Mouse (Mus musculus) midbrain, embryonic 14.5 days (tissue): Measurements from ENCODE around the gene Fggy. TPM values are rescaled to one million over a fixed set of nuclear protein-coding genes. Genes with fewer than 3 reads are reported as not detected.

Source experiments
- ATAC-seq: fragments of 200-750 bp; cut with Nextera tagmentation; 2 replicates; pipeline ENCODE4 v1.8.0; 2017; ENCODE audit warnings: moderate number of reproducible peaks, moderate library complexity; ENCODE audit not compliant: low FRiP score, low TSS enrichment
- DNase-seq: peaks from one replicate; pipeline ENCODE4 v3.0.0-alpha.2; 2015
- H3K27ac ChIP-seq: fragments of 300-500 bp; sonication (generic); replicated peaks from 2 replicates; pipeline ENCODE4 v1.5.1; 2014; ENCODE audit warnings: mild to moderate bottlenecking, low read depth, low read length, moderate library complexity
- H3K27me3 ChIP-seq: fragments of 300-500 bp; sonication (generic); 2 replicates; pipeline ENCODE4 v1.6.1; 2014; ENCODE audit warnings: low read length, control low read depth, mixed read lengths; ENCODE audit not compliant: control insufficient read depth, insufficient read depth
- H3K36me3 ChIP-seq: fragments of 300-500 bp; sonication (generic); 2 replicates; pipeline ENCODE4 v1.6.1; 2014; ENCODE audit warnings: low read length, control low read depth; ENCODE audit not compliant: control insufficient read depth, insufficient read depth
- H3K4me1 ChIP-seq: fragments of 300-500 bp; sonication (generic); 2 replicates; pipeline ENCODE4 v1.6.1; 2014; ENCODE audit warnings: mild to moderate bottlenecking, antibody characterized with exemption, low read length, control low read depth; ENCODE audit not compliant: control insufficient read depth, insufficient read depth
- H3K4me2 ChIP-seq: fragments of 300-500 bp; sonication (generic); 2 replicates; pipeline ENCODE4 v1.6.1; 2014; ENCODE audit warnings: mild to moderate bottlenecking, low read length, moderate library complexity
- H3K4me3 ChIP-seq: fragments of 300-500 bp; sonication (generic); replicated peaks from 2 replicates; pipeline ENCODE4 v1.5.1; 2014; ENCODE audit warnings: low read depth, low read length
- H3K9ac ChIP-seq: fragments of 300-500 bp; sonication (generic); replicated peaks from 2 replicates; pipeline ENCODE4 v1.6.1; 2014; ENCODE audit warnings: mild to moderate bottlenecking, low read length, moderate library complexity
- H3K9me3 ChIP-seq: fragments of 300-500 bp; sonication (generic); 2 replicates; pipeline ENCODE4 v1.6.1; 2016; ENCODE audit warnings: low read length, control low read depth, mixed read lengths; ENCODE audit not compliant: control insufficient read depth
- WGBS: fragments of 180-500 bp; shearing (Covaris S2); extraction: QIAGEN DNeasy Blood & Tissue Kit; methylation state at CpG from one replicate; pipeline ENCODE4 v1.1.7; 2014; 5-methylcytosine and 5-hydroxymethylcytosine counted together
- polyA plus RNA-seq: library from polyadenylated mRNA; unstranded; fragments of >200 nt; fragmentation: Nextera tagmentation; extraction: Ambion mirVana; gene quantifications from 2 replicates; pipeline ENCODE4 v1.2.1, GENCODE M21; 2014

Gene Fggy
- polyA plus RNA-seq, 1 experiment from 2014 or later = 8.8 TPM

- Histone ChIP-seq H3K36me3 (no peaks in the 10 kb centered on the region), H3K9ac (no peak overlapping the region), H3K4me1 (no peaks in the 10 kb centered on the region), H3K27ac (no peak overlapping the region), H3K4me2 (no peak overlapping the region), H3K27me3 (no peaks in the 10 kb centered on the region), H3K4me3 (no peak overlapping the region), H3K9me3 (no peaks in the 10 kb centered on the region)
- no peak for DNase-seq
- 57% methylated on average over 2 of the region's 2 CpGs for WGBS
- ATAC-seq = no peak; the same call in 1 of the 2 replicates
Measured at GRCm38 (mm10) chr4:95819650-95820049, 262.3 kb downstream of the Fggy start.

GRCm38 (mm10) chr4:95821906-95822579 lies 264.7 kb downstream of the Fggy start:
- Histone ChIP-seq H3K9me3 (no peaks in the 10 kb centered on the region), H3K36me3 (no peaks in the 10 kb centered on the region), H3K4me3 (no peak overlapping the region), H3K27me3 (no peaks in the 10 kb centered on the region), H3K4me1 (no peaks in the 10 kb centered on the region), H3K4me2 (no peak overlapping the region), H3K27ac (no peak overlapping the region), H3K9ac (no peak overlapping the region)
- ATAC-seq (no peak), DNase-seq (peak; percentile 37)
- WGBS = 66% methylated on average over 3 of the region's 3 CpGs

DNA sequence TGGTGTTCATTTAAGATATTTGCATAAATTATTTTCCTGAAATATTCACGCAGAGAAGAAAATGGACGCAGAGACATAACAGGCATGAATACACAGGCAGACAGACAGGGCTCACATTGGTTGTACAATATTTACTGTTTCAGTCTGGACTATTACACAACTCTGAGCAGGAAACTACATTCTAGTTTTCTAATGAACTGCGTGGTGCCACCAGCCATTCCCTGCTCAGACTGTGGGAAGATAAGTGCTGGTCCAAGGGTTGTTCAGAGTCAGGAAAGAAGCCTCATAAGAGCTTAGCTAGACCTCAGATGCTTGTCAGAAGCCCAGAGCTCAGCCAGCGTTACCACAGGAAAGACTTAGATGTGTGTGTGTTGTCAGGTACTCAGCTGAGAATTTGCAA lies 270.9 kb downstream of the Fggy start:
- no peak overlapping the region for H3K4me2 ChIP-seq
- H3K27ac ChIP-seq = no peak overlapping the region
- H3K9me3 ChIP-seq = no peaks in the 10 kb centered on the region
- H3K4me3 ChIP-seq = no peak overlapping the region
- no peak for ATAC-seq
- no peaks in the 10 kb centered on the region for H3K27me3 ChIP-seq
- no peaks in the 10 kb centered on the region for H3K4me1 ChIP-seq
- no peak overlapping the region for H3K9ac ChIP-seq
- DNase-seq = no peak
- H3K36me3 ChIP-seq = no peaks in the 10 kb centered on the region
- 94% methylated on average over 4 of the region's 4 CpGs for WGBS

- ATAC-seq (no peak), DNase-seq (no peak)
- Histone ChIP-seq H3K9ac (no peak overlapping the region), H3K27ac (no peak overlapping the region), H3K36me3 (no peaks in the 10 kb centered on the region), H3K4me3 (no peak overlapping the region), H3K4me2 (no peak overlapping the region), H3K9me3 (no peaks in the 10 kb centered on the region), H3K4me1 (no peaks in the 10 kb centered on the region), H3K27me3 (no peaks in the 10 kb centered on the region)
- WGBS = 37% methylated on average over 2 of the region's 2 CpGs
Measured at GRCm38 (mm10) chr4:95830320-95830719, 273.0 kb downstream of the Fggy start.

DNA sequence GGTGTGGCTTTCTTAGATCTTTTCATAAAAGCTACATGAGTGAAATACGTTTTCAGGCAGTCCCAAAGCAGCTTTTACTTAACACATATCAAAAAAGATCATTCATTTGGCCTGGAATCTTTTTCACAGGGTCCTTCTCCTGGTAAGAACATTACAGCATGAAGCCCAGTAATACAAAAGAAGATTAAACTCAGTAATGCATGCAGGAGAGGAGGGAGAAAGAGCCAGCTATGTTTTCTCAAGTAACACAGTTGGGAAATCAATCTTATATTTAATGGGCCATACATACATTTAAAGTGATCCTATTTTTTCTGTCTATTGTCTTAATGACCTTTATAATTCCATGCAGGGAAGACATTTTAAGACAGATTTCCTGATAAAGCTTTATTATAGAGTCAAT lies 282.6 kb downstream of the Fggy start:
- Histone ChIP-seq H3K27me3 (no peaks in the 10 kb centered on the region), H3K4me1 (no peaks in the 10 kb centered on the region), H3K4me3 (no peak overlapping the region), H3K9me3 (no peaks in the 10 kb centered on the region), H3K4me2 (no peak overlapping the region), H3K27ac (no peak overlapping the region), H3K9ac (no peak overlapping the region), H3K36me3 (no peaks in the 10 kb centered on the region)
- no peak for ATAC-seq
- WGBS = 23% methylated on average over 1 of the region's 1 CpGs
- no peak for DNase-seq

- no peaks in the 10 kb centered on the region for H3K27me3 ChIP-seq
- DNase-seq (no peak), ATAC-seq (no peak)
- WGBS = 38% methylated on average over 6 of the region's 6 CpGs
- no peak overlapping the region for H3K27ac ChIP-seq
- H3K36me3 ChIP-seq = no peaks in the 10 kb centered on the region
- H3K4me1 ChIP-seq = no peaks in the 10 kb centered on the region
- H3K9me3 ChIP-seq = no peaks in the 10 kb centered on the region
- H3K9ac ChIP-seq = no peak overlapping the region
- no peak overlapping the region for H3K4me2 ChIP-seq
- no peak overlapping the region for H3K4me3 ChIP-seq
Measured at GRCm38 (mm10) chr4:95840389-95841053, 283.2 kb downstream of the Fggy start.

- no peaks in the 10 kb centered on the region for H3K4me1 ChIP-seq
- WGBS = 64% methylated on average over 6 of the region's 6 CpGs
- no peak for DNase-seq
- H3K27ac ChIP-seq = no peak overlapping the region
- no peak overlapping the region for H3K4me2 ChIP-seq
- H3K27me3 ChIP-seq = no peaks in the 10 kb centered on the region
- no peak for ATAC-seq
- no peaks in the 10 kb centered on the region for H3K9me3 ChIP-seq
- no peaks in the 10 kb centered on the region for H3K36me3 ChIP-seq
- H3K9ac ChIP-seq = no peak overlapping the region
- H3K4me3 ChIP-seq = no peak overlapping the region
Measured at GRCm38 (mm10) chr4:95845981-95846617, 288.8 kb downstream of the Fggy start.

DNA sequence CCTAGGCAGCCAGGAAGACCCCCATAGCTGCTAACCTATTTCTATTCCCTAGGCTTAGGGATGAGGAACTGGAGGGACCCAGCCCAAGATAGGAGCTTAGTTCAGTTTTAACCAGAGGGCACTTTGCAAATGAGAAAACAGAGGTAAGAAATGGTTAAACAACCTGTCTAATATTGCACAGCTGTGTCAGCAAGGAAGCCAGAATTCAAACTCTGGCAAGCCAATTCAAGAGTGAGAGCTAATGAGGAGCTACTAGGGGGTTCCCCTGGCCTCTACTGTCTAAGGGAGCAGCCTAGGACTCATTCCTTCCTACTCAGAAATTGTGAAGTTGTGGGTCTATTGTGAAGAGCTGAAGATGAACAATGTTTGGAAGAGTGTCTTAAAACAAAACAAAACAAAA lies 289.9 kb downstream of the Fggy start:
- no peak for ATAC-seq
- H3K9ac ChIP-seq = no peak overlapping the region
- H3K27me3 ChIP-seq = no peaks in the 10 kb centered on the region
- no peak overlapping the region for H3K27ac ChIP-seq
- no peaks in the 10 kb centered on the region for H3K36me3 ChIP-seq
- no peak for DNase-seq
- no peaks in the 10 kb centered on the region for H3K4me1 ChIP-seq
- no peak overlapping the region for H3K4me2 ChIP-seq
- H3K9me3 ChIP-seq = no peaks in the 10 kb centered on the region
- H3K4me3 ChIP-seq = no peak overlapping the region

DNA sequence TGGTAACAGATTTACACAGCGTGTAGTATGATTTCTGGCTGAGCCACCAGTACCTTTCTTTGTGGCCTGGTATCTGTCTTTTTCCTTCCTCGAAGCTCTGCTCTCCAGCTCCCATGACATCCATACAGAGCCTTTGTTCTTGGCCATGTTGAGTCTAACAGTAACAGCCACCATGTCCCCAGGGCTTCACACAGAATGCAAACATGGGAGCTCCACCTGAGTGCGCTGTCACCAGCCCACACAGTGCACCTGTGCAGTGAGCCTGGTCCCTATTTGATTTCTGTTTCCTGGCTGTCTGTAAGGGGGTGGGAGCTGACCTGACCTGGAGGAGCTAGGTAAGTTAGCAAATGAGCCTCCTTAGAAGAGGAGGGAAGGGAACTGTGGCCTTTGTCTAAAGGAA lies 290.4 kb downstream of the Fggy start:
- WGBS = 78% methylated on average over 3 of the region's 3 CpGs
- ATAC-seq = no peak

More for the DNA sequence above, 290.4 kb downstream of the Fggy start:
- no peak overlapping the region for H3K4me2 ChIP-seq
- no peaks in the 10 kb centered on the region for H3K4me1 ChIP-seq
- H3K27me3 ChIP-seq = no peaks in the 10 kb centered on the region
- H3K4me3 ChIP-seq = no peak overlapping the region
- no peak for DNase-seq
- no peak overlapping the region for H3K9ac ChIP-seq
- H3K27ac ChIP-seq = no peak overlapping the region
- no peaks in the 10 kb centered on the region for H3K9me3 ChIP-seq
- no peaks in the 10 kb centered on the region for H3K36me3 ChIP-seq
